Mouse (Mus musculus) left cerebral cortex, adult 9 months (tissue): ENCODE results near the gene Cck.

Experiments used
- DNase-seq, 2 experiments: peaks; one replicate each; pipeline ENCODE4 v3.0.0; 2022; ENCODE audit warnings: low spot score in 2 of 2

The Cck gene

DNA sequence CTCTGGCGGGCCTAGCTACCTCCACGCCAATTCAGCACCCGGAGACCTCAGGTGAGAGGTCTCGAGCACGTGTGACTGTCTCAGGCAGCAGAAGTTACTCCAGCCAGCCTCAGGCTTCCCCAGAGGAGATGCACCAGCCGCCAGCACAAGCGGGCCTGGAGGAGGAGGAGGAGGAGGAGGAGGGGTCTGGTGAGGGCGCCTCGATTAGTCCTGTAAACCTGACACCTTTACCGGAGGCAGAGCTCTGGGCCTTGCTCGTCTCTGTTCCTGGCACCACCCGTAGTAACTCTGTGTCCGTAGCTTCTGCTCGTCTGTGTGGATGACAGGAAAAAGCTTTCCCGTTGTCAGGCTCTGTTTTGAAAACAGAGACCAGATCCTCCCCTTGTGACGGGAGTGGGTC, 35.0 kb downstream of the Cck start:
- no peak for DNase-seq

DNA sequence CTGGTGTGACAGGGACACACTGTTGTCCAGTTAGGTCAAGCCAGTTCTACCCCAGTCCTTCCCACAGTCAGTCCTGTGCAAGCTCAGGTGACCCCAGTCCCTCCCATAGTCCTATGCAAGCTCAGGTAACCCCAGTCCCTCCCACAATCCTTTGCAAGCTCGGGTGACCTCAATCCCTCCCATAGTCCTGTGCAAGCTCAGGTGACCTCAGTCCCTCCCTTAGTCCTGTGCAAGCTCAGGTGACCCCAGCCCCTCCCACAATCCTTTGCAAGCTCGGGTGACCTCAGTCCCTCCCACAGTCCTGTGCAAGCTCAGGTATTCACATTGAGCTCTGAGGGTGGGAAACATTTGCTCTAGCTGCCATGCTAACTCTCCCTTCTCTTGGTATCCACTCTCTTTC, 35.5 kb downstream of the Cck start:
- DNase-seq: no peak

DNA sequence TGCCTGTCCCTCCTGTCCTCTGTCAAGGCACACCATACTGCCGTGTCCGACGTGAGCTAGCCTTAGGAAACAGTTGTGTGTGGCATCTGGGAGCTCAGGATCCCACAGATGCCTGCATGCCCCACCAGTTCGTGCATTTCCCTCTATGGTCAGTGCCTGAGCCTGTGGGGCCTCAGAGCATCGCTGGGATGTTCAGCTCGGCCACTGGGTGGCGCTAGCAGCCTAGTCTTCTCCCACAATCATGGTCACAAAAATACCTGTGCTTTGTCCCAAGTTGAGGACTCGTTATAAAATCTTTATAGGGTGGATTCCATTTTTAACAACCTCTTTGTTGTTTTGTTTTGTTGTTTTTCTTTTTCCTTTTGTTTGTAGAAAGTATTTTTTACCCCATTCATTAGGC, 37.0 kb downstream of the Cck start:
- peak in 1 of 2 experiments; percentile 44 for DNase-seq

DNA sequence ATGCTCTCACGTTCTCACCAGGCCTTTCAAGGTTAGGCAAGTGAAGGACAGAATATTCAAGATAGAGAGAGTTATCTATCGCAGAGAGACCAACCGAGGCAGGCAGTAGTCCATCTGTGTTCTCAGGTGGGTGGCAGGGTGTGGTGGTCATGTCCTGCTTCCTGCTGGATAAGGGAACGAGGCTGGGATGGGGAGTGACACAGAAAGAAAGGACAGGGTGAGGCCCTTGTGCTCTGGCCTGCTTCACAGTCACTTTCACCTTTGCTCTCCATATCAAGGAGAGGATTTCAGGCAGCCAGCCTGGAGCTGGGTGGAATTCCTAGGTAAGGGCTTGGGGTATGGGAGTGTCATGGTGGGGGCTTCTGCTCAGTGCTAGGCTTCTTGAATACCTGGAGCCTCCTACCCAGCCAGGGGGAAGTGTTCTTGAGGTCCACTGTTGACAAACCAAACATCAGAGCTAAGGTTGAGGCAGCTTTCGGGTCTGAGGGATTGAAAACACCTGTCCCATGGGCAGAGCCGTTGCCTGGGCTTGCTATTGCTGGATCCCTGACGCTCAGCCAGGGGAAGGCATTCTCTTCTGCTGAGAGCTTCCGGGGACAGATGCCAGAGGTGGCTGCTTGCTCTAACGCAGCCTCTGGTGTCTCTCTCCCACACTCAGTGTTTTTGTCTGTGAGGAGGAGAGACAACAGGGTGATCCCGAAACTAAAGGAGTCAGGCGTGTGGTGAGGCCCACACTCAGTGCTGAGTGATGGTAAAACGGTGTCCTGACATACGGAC, 38.6 kb downstream of the Cck start:
- DNase-seq: no peak

DNA sequence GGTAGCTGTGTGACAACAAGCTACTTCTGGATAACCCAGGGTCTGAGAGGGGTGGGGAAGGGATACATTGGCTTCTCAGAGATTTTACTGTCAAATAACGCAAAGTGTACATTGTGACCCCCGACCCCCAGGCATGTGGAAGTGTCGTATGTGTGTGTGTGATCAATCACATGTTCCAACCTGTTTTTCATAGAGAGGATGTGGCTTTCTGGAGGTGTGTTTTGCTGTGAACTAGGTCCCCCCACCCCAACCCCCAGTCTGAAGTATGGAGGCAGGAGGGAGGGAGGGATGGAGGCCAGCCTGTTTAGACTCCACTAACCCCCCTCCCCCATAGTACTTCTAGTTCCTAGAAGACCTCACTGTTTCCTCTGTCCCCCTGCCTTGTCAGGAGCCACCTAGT, 40.6 kb downstream of the Cck start:
- DNase-seq: no peak

DNA sequence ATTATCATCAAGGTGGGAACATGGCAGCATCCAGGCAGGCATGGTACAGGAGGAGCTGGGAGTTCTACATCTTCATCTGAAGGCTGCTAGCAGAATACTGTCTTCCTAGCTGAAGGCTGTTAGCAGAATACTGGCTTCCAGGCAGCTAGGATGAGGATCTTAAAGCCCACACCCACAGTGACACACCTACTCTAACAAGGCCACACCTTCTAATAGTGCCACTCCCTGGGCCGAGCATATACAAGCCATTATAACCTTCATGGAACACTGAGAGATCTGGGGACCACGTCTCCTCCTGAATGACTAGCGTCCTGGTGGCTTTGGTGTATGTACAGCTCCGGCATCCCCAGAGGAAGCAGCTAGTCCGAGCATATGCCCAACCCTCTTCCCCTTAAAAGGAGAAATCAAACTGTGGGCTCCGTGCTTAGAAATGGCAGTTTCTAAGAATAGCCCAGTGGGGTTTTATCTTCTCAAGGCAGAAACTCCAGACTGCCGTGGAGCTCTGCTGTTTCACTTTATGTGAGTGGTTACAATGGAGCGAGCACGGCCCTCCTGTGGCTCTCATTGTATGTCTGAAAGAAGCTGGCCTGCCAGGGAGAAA, 43.1 kb downstream of the Cck start:
- DNase-seq: peak in 1 of 2 experiments; percentile 51

DNA sequence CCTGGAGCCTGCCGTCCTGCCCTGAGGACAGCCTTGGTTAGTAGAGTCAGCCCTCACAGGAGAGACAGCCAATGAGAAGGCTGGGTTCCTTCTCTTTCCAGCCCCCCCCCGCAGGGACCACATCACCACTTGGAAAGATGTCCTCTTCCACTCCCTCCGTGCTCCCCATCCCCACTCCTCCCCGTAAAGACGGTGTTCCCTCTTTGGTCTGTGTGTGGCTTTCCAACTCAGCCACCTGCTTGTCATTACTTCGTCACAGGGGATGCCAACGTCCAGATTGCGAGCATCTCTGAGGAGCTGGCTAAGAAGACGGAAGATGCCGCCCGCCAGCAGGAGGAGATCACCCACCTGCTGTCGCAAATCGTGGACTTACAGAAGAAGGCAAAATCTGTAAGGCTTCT, 49.1 kb downstream of the Cck start:
- DNase-seq: peak in 1 of 2 experiments; percentile 62

DNA sequence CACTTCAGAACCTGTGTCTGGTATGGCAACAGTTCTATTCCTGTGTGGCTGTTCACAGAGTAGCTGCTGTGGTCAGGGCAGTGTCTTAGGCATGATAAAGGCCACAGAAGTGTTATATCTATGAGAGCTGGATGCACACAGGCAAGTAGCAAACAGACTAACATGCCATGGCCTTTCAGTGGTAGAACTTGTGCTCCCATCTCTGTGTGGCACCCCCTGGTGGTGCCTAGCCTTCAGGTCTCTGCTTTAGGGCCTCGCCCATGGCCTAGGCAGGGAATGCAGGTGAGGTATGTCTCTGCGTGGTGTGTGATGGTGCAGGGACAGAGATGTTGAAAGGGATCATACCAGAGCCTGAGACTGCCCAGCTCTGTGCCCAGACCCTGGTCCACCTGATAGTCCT, 50.1 kb downstream of the Cck start:
- peak in 1 of 2 experiments; percentile 34 for DNase-seq

DNA sequence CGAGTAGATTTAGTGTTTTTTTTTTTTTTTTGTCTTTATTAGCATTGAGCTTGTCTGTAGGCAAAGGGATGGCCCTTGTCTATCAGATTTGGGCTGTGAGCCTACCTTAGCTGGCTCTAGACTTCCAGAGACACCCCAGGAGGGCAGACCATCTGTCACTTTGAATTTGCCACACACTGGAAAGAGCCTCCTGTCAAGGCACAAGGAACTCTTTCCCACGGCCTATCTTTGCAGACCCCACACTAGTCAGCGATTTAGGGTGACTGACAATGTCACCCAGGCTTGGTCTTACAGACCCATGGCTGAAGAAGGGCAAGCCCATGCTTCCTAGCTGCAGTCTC, 51.2 kb downstream of the Cck start:
- no peak for DNase-seq

DNA sequence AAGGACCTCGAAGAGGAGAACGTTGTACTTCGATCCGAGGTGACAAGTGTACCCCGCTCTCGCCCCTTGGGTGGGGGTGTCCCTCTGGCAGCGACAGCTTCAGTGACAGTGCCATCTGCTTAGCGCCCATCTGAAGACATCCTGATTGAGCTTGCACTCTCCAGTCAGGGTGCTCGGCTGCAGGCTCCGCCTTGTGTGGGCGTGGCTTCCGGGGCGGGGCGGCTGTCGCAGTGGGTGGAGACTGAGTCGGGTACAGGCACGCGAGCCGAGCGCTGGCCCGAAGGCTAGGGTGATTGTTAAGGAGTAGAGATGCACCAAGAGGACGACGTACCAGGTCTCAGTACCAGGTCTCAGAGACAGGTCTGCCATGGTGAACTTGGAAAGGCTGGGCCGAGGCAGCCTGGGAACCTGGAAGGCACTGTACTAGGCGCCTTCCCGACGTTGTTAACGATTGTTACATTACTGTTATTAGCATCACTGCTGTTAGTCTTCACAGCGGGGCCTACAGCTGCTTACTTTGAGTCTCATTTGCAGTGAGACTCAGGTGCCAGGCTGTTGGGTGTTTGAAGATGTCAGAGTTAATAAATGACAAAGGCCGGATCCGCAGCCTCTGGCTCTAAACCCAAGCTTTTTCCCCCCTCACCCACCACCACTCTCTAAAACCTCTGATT, 51.7 kb downstream of the Cck start:
- no peak for DNase-seq

DNA sequence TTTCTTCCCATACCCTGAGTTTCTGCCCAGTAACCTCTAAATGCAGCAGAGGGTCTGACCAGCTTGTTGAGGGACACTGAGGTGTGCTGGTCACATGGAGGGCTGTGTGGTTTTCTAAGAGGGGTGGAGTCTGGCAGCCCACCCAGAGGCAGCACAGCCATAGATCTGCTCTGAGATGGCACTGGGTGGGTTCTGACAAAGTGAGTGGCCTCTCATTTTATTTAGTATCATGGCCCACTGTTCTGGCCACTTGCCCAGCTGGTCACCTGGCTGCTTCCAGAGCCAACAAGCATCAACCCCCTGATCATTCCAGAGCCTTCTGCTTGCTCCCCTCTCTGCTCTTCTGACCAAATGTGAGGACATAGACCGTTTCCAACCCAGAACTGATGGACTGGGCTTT, 53.3 kb downstream of the Cck start:
- no peak for DNase-seq
